Mouse (Mus musculus) MEL-GATA-1-ER (cell line): ENCODE measurements around the gene Slc2a5.
A peak's percentile ranks its signal among the peaks of the same experiment; 100 is the strongest.

ENCODE experiments used
- DNase-seq: peaks from one replicate; pipeline ENCODE4 v3.0.0-alpha.2; 2012; ENCODE audit warnings: low read depth; ENCODE audit errors: extremely low read depth

Slc2a5 gene

DNA sequence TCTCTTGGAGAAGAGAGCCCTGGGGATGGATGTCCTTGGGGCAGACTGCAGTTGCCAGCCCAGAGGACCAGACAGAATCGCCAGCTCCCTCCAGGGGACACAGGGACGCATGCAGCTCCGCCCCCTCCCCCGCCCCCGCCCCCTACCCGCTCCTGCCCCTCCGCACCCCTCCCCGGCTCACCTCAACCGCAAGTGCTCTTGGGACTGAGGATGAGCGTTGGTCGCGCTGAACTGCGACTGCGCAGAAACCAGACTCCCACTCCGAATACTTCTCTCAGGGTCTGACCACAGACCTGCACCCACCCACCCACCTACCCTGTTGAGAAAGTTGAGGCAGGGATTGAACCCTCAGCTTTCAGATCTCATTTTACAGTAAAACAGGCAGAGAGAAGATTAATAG lies at the start of gene Slc2a5:
Slc2a5 (plus strand) TSS at position 229 of the 400 bp plus-strand sequence.
- no peak for DNase-seq

DNA sequence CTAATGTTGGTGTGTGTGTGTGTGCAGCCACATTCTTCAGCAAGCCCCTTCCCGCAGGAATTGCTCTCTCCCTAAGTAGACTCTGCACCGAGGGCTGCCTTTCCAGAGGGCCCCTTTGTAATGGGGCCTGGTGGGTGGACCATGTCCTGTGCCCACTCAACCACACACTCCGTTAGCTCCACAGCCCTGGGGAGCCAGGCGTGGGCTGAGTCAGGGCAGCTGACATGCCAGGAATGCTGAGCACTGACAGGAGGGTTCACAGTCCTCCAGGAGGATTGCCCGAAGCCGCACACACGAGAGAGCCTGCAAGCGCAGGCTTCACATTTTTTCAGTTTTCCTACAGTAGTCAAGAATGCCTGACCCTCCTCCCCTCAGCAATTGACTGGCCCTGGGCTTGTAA lies 48.9 kb upstream of the Slc2a5 start:
- no peak for DNase-seq

DNA sequence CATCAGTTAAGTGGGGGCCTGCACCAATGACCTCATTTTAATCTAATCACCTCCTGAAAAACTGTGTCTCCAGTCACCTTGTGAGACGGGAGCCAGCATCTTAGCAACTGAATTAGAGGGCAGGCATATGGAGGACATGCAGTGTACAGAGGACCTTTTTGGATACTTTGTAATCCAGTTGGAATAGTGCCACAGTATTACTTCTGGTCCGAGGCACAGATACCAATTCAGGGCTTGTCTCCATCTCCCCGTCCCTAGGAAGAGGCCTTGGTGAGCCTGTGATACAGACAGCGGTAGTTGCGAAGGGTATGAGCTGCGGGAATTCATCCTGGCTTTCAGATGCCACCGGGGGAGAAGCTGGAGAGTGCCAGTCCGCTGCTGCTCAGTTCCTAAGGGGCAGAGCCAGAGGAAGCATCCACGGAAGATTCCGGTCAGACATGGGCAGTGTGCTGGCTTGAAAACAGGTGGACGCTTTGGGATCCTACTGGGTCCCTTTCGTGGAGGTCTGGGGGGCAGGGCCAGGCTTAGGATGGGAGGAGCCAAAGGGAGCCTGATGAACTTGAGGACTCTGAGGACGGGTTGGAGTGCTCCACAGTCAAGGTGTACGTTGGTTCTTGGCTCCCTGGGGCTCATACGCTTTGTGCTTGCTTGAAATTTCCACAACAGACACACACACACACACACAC lies 46.5 kb upstream of the Slc2a5 start:
- no peak for DNase-seq

DNA sequence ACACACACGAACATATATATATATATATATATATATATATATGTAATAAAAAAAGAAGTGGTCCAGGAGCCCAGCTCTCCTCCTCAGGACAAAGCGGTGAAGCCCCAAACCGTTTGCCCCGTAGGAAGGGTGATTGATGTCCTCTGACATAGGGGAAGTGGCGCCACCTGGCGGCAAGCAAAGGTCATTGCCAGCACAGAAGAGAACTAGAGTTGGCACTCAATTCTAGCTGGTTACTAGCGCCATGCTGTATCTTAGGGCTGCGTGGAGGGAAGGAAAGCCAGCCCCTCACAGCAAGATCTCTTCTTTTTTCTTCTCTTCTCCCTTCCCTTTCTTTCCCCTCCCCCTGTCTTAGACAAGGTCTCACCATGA lies 46.0 kb upstream of the Slc2a5 start:
- DNase-seq: peak; percentile 29

DNA sequence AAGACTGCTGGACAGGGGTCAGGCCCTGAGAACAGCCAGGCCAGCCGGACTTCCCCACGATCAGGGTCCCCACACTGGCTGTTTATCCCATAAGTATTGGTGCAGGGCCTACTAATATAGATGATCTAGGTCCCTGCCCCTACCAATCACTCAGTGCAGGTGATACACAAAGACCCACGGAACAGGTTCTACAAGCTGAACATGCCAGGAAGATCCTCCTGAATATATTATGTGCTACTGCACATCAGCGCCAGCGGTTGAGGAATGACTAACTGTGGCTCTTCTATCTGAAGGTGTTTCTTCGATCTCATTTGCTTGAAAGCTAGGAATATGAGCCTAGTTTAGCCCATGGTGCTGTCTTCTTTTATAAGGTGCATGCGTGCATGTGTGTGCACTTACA lies 43.7 kb upstream of the Slc2a5 start:
- DNase-seq: no peak

DNA sequence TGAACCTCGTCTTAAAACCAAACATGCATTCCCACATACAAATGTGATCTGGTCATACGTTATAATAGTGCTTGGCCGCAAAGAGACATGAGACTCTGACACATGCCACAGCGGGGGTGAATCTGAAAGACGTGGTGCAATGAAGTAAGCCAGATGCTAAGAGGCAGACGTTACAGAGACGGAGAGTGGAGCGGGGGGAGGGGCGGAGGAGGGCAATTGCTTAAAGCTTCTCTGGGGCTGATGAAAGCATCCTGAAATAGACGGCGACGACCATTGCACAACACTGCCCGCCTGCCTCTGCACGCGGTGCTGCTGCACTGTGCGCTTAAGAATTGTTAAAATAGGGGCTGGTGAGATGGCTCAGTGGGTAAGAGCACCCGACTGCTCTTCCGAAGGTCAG lies 42.9 kb upstream of the Slc2a5 start:
- no peak for DNase-seq

DNA sequence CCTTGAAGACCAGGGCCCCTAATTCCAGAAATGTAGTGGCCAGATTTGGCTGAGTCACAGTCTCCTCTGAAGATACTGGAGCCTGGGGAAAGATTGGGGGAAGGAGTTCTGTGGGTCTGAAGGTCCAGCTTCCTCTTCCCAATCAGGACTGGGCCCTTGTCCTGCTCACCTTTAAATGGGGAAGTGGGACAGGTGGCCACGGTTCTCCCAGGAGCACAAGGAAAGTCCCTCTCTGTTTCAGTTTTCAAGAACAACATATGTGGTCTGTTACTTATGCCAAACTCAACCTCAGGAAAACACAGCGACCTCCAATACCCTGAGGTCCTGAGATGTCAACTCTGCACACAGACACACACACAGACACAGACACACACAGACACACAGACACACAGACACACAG lies 40.4 kb upstream of the Slc2a5 start:
- DNase-seq: no peak

DNA sequence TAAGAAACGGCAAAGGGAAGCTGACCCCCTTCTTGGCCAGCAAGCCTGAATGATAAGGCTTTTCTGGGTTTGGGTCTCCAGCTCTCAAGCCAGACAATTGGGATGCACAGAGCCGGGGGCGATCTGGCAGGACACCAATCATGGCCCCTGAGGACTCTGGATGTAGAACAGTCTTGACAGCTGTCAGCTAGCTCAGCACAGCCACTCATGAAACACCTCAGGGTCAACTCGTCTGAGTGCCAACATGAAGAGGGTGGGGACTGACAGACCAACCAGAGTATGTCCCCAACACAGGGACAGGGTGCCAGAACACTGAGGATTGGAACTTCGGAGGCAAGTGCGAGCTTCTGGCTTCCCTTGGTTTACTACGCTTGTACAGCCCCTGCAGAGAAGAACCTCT lies 39.8 kb upstream of the Slc2a5 start:
- DNase-seq: no peak

DNA sequence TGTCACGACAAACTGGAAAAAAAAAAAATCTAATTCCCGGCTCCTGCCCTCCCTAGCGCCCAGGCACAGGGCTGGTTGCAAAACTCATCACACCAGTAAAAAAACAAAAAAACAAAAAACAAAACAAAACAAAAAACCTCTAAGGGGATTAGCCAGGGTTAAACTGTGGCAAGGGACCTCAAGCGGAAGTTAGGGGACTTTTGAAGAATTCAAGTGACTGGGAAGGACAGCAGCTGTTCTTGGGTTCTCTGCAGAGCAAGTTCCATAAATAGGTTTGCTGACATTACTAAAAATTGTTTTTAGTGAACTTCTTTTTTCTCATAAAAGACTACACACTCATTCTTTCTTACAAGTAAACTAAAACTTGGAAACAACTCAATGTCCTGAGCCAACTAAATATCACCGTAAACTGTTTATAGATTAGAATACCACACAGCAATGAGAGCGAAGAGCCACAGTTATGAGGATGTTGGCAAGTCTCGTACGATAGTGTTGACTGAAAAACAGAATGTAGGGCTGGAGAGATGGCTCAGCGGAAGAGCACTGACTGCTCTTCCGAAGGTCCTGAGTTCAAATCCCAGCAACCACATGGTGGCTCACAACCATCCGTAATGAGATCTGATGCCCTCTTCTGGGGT lies 38.6 kb upstream of the Slc2a5 start:
- DNase-seq: no peak

DNA sequence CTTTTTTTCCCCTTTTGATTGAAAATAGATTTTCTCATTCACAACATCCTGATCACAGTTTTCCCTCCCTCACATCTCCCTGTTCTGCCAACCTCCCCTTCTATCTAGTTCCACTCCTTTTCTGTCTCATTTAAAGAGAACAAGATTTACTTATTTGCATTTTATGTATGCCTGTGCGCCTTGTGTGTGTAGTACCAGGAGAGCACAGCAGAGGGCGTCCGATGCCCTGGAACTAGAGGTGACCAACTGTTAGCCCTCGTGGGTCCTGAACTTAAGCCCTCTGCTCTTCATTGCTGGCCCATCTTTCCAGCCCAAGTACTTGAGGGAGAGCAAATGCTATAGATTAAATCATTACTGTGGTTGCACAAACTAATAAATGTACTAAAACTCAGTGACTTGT lies 33.7 kb upstream of the Slc2a5 start:
- DNase-seq: peak; percentile 15

DNA sequence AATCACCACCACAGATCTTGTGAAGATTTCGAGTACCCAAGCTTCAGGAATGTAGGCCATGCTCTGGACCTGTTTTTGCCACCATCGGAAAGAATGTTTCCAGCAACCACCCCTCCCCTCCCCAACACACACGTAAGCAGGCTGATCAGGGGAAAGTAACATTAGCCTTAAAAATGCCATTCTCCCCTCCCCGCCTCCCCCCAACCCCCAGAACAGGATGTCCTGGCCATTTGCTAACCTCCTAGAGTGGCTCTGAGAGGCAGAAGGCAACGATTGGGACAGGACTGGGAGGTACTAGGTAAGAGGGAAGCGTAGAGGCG lies 32.3 kb upstream of the Slc2a5 start:
- DNase-seq: no peak

DNA sequence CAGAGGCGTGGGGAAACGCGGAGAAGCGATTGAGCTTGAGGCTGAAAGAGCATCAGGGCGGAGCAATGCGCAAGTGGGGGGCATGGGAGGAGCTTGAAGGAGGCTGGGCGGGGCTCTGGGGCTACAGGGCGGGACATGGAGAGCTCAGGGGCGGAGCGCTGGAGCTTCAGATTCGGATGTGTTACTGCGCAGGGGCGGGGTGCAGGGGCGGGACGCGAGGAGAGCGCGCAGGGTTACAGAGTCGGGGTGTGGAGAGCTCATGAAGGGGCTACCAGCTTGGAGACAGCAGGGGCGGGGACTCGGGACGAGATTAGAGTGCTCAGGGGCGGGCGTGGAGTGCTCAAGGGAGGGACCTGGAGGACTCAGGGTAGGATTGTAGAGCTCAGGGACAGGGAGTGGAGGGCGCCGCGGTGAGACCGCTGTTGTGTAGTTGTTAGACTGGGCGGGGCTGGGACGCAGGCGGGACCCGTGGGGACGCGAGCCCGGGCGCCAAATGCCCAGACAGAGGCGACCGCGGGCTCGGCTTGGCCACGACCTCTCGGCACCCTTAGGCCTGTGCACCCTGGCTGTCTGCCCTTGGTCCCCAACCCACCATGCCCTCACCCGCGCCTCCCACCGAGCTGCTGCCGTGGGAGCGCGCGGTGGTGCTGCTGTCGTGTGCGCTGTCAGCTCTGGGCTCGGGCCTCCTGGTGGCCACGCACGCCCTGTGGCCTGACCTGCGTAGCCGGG lies 31.8 kb upstream of the Slc2a5 start, which contains the start of gene Gpr157:
Gpr157 (plus strand) TSS at position 205 of the 729 bp plus-strand sequence.
- DNase-seq: peak; percentile 93

DNA sequence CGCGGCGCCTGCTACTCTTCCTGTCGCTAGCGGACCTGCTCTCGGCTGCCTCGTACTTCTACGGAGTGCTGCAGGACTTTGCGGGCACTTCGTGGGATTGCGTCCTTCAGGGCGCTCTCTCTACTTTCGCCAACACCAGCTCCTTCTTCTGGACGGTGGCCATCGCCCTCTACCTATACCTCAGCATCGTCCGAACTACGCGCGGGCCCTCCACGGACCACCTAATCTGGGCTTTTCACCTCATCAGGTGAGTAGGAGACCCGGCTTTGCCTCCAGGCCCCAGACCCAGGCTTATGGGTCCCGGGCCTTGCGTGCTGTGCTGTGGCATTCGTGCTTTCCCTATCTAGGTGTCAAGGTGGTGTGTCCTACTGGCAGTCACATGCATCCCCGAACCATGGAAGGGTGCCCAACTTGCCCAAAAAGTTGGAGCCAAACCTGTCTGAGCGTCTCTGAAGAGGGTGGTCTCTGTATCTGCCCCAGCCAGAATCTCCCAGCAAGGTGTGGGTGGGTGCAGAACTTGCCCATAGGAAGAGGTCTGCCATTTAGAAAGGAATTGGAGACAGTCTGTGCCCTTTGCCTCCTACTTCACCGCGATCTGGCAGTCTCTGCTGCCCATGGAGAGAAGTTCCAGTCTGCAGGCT lies 31.1 kb upstream of the Slc2a5 start:
- DNase-seq: peak; percentile 9

DNA sequence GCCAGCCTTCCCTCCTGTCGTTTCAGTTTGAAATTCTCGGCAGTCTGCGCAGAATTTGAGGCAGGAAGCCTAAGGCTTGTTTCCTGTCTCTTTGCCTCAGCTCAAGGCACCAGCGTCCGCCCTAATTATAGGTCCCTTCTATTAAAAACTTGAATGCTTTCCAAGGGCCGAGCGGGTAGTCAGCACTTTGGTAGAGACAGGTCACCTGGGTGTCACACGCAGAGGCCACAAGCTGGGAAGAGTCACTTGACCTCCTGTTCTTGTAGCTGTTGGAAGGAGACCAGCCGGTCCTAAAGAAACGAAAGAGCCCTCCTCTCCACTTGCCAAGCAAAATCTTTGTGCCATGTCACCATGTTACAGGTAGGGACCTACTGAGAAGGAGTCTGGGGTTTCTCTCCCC lies 30.0 kb upstream of the Slc2a5 start:
- no peak for DNase-seq

DNA sequence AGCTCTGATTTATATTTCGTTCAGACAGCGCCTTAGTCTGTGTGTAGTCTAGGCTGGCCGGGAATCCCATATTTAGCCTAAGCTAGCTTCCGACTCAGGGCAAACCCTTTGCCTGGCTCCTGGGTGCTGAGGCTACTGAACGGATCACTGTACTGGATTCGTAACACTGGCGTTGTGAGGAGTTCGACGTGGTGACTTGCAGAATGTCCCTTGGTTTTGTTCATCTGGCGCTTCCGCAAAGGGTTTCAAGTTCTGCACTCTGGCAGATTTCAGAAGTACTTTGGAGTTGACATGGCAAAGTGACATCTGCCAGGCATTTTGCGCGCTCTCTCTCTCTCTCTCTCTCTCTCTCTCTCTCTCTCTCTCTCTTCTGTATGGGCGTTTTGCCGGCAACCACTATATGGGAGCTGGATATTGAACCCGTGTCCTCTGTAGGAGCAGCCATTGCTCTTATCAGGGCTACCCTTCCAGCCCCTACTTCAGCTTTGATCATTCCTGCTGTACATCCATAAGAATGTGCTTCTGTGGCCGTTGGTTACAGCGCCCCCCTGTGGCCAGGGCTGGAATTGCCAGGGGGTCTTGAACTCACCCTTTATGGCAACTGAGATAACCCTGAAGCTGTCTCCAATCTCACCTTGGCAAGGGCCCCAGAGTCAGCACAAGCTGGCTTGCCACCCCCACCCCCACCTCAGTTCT lies 27.0 kb upstream of the Slc2a5 start:
- DNase-seq: peak; percentile 31

DNA sequence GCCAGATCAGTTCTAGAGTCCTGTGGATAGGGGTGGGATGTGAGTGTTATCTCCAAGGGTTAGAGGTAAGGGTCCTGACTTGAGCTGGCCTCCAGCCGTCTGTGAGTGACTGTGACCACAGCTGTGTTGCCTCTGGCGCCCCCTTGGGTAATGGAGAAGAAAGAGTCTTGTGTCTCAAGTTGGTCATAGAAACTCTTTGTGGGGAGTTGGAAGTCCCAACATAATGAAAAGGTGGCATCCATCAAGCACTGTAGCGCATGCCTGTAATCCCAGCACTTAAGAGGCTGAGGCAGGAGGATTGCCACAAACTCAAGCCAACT lies 26.5 kb upstream of the Slc2a5 start:
- DNase-seq: no peak

DNA sequence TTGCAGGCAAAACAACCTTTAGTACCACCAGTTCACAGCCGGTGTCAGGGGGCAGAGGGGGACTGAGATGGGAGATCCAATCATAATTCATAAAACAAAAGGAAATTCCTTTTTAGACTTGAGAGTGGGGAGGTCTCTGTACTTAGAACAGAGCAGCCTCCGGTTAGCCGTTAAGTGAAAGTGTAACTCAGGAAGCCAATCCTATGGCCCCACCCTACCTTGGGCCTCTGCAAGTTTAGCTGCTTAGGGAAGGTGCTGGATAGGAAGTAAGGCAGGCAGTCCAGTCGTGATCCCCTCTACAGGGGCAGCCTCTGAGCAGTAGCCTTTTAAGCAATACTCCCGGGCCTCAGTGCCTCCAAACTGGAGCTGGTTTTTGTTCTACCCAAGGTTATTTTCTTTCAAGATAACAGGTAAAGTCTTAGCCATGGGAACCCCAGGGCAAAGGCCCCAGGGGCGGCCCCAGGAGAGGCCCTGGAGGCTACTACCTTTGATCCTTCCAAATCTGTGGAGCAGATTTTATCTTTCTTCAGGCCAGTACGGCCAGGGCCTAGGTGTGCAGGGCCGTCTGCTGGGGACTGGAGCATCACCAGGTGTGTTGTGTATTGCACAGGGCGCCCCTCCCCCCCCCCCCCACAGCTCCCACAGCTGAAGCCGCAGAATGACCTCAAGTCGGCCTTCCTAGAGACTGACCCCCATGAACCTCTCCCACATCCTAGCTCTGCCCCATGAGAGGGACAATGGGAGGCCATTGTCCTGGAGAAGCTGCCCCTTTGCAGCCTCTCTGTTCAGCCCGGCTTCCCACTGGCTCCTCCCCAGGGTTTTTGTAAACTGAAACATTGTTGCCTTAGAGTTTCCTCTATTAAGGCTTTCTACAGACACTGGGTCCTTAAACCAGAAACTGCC lies 25.3 kb upstream of the Slc2a5 start:
- no peak for DNase-seq

DNA sequence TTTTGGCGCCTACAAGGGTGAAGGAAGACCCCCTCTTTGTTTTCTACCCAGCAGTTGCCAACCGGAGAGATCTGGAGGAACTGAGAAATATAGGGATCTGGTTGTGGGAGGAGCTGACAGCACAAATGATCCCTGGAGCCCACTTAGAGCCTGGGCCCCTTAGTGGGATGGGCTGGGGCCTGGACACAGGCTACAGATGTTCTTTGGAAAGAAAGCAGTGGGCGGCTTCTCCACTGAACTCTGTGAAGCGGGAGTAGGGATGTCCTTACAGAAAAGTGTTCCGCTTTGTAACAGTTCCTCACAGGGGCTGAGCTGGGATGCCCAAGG lies 24.7 kb upstream of the Slc2a5 start:
- DNase-seq: no peak

DNA sequence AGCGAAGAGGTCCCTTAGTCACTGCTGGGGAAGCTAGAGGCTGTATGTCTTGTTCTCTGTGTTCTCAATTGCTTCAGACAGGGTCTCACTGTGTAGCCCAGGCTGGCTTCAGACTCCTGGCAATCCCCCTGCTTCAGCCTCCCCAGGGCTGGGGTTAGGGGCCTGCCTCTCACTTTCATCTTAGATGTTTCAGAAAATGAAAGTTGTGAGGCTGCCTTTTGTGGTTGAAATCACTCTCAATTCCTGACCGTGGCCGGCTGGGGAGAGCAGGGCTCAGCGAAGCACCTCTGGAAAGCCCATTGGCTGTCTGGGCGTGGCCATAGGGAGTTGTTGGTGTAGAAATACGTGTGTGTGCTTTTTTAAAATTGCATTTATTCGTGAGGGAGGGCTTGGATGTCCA lies 22.8 kb upstream of the Slc2a5 start:
- DNase-seq: no peak

DNA sequence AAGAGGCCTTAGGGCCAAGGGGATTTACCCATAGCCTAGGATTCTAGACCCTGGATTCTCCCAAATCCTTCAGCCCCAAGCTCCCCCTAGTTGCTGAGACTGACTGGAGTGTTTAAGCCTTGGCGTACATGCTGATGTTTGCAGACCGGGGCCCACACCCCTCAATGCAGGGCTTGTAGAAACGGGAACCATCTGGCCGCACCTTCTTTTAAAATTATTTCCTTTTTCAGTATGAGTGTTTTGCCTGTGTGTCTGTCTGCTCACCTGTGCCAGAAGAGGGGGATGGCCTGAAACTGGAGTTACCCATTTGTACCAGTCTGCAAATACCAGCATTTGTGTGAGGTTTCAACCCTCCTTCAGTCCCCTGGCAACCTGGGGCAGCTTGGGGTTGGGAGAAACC lies 21.2 kb upstream of the Slc2a5 start:
- no peak for DNase-seq

DNA sequence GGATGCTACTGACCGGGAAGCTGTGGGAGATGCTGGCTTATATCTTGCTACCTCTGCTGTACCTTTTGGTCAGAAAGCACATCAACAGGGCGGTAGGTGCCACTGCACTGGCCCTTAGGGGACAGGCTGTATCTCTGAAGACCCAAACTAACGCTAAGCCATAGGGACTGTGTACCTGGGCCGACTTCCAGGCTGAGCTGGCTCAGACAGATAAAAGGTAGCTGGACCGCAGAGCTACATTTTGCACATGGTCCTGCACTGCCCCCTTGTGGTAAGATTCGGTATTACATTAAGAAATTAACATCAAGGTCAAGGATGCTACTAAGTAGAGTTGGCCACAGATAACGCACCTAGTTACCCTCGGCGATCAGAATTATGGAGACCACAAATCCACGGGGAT lies 20.2 kb upstream of the Slc2a5 start:
- DNase-seq: no peak
